Mouse (Mus musculus) cerebellum, postnatal 36 days (tissue): ENCODE measurements around the gene Plcb4.

ENCODE experiments used
- DNase-seq, 2 experiments: peaks; one replicate each; pipeline ENCODE4 v3.0.0; 2021 to 2022; ENCODE audit warnings: mixed read lengths in 2 of 2

Plcb4 gene

DNA sequence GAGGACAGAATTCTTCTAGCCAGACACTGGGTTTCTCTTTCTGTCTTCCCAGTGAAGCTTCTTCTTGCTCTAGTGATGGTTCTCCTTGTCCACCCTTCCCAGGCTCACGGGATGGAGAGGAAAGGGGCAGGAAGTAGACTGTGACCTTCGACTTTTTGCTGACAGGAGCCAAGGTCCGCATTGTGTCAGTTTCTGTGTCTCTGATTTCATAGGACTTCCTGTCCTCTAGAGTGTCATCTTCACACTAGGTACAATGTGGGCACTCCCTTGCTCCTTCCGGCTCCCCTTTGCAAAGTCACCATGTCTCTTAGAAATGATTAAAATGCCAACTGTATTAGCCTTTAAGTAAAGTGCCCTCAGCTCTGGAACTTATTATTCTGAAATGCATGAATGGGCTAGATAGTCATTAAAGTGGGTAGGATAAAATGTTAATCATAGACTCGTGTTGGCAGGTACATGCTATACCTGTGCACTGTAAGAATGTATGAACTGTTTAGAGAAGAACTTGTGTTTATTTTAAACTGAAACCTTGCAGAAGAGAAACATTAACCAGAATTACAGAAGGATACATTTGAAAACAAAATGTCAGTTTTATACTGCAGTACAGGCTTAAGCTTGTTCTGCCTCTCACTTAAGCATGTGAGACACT, 152.8 kb downstream of the Plcb4 start:
- DNase-seq: no peak

DNA sequence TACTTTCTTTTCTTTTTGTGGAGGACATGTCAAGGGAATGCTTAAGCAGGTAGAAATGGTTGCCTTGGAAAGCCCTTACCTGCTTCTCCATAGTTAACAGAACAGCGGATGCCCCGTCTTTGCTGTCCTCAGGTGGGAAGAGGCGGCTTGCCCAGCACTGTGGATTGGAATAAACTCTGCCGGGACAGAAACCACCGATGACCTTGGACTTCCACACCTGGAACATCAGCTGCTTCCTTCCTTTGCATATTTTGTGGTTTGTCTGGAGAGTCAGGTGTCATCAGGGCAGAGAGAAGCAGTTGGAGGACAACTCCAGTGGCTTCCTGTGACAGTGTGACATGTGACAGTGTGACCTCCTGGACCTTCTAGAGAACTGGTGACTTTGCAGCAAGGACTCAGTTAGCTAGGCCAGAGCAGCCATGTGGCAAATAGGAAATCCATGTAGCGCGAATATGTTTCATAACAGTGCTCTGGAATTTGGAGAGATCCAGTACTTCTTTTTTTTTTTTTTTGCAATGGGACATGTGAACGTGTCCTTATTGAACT, 154.0 kb downstream of the Plcb4 start:
- DNase-seq: no peak

DNA sequence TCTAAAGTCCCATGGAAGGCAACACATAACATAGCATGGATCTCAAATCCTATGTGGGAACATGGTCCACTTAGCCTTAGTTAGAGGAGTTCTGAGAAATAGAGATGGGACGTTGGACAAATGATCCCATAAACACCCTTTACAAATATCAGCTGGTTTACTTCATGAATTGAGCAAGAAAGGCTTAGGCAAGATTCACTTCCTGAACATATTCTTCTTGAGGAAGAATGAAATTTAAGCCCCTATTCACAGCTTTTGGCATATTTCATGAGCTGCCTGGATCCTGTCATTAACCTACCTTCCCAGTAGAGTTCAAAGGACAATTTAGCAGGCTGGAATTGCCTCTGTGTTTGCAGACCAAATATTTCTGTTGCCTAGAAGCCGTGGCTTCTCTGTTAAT, 161.9 kb downstream of the Plcb4 start:
- DNase-seq: no peak

DNA sequence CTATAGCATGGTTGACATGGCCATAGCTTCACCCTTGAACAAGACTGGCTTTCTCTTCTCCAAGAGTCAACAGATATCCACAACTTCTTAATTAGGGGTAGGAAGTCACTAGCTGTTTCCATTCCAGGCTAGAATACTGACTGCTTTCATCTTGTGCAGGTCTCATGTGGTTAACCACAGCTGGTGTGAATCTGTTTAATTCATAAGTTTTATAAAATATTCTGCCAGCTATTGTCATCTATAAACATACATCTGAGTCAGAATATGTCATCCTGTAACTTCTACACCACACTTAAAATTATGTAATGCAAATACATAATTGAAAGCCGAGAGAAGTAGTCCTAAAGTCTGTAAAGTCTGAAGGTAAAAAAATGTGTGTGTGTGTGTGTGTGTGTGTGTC, 164.9 kb downstream of the Plcb4 start:
- DNase-seq: no peak

DNA sequence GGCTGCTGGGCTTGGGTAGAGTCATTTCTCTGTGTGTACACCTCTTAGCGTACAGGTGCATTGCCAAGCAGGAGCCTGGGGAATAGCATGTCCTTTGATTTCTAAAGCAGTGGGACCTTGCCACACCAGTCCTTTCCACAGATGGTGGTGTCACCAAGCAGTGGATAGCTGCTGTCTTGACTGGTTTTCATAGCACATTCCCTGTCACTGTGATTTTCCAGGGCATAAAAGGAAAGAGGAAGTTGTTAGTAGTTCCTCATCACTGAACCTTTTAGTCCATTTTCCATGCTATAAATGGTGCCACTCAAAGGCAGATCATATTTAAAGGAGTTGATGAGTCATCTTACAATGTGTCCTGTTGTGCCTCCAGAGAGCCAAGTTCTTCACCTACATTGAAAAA, 165.9 kb downstream of the Plcb4 start:
- DNase-seq: no peak

DNA sequence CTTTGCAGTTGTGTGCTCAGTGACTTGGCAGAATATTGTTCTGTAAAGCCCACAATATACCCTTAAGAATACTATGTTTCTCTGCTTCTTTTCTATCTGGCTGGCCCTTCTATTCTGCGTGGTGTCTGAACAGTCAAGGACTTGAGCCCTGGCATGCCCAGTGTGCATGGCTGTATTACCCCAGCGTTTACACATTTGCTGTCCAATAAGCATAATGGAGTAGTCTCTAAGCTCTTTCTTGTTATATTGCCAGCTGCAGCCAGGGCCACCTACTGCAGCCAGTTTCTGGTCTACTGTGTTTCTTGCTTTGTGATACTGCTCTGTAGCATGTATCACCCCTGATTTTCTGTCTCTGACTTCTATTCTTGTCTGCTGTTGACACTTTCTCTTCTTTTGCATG, 166.8 kb downstream of the Plcb4 start:
- no peak for DNase-seq

DNA sequence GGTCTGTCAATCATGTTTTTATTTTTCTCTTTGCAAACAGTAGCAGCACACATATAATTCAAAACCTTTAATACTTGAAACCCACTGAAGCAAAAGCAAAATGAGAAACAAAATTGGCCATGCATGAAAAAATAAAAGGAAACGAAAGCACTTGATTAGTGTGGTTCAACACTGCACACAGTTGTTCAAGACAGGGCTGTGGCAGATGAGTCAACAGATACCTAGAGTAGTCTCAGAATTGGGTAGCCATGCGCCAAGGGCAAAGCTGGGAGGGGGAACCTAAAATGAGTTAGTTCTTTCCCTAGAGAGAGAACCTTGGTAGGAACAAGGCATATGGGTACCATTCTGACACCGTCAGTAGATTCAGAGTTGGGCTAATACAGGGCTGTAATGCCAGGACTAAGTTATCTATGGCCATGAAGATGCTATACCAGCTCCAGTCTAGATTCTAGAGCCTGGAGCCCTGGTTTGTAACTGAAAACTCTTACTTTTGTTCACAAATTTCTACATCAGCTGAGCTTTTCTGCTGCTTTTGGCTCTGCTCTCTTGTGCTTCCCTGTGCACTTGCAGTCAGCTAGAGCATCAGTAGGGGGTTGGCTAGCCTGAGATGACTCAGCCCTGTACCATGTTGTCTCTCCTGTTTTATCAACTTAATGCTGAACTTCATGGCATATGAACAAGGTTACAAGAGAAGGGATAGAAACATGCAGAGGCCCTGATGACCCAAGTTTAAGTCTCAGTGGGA, 168.0 kb downstream of the Plcb4 start:
- DNase-seq: peak; percentile 40 to 59

DNA sequence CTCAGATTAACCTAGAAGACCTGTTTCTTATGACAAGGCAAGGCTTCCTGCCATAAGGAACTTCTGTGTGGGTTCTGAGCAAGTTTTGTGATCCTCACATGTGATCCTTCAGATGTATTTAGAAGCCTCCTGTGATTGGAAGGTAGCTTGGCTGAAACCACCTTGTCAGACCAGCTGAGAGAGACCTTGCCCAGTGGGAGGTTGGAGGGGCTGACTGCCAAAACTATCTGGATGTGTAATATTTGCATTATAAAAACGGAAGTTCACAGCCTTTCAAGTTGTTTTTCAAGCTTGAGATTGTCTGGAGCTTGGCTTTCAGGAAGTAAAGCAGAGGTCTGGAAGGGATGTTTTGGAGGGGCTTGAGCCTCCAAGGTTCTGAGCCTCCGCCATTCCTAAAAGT, 169.6 kb downstream of the Plcb4 start:
- no peak for DNase-seq

DNA sequence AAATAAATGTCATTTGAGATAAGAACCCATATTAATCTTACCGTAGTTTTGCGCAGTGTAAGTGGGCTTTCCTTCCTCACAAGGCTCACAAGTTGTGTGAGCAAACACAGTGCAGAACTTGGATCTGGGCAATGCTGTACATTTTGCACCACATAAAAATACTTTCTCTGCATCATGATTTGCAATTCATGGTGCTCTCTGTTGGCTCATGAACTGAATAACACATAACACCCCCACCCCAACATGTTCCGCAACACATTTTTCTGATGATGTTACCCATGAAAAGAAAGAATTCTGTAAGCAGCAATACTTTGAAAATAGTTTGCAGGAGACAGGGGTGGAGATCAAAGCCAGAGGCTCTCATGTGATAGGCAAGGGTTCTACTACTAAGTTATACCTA, 174.9 kb downstream of the Plcb4 start:
- DNase-seq: no peak

DNA sequence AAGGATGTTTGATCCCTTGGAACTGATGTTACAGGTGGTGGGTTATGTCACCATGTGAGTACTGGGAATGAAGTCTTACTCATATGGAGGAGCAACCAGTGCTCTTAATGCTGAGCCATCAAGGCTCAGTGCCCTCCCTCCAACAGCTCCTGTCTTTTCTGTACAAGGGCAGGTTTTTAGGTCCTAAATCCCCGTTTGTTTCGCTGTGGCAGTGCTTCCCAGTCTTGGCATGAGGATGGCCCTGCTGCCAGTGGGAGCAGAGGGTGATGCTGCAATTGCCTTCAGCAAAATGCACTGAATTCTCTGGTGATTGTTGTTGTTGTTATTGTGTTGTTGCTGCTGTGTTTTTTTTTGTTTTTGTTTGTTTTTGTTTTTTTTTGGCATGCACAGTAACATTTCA, 175.6 kb downstream of the Plcb4 start:
- peak in 1 of 2 experiments; percentile 51 for DNase-seq

DNA sequence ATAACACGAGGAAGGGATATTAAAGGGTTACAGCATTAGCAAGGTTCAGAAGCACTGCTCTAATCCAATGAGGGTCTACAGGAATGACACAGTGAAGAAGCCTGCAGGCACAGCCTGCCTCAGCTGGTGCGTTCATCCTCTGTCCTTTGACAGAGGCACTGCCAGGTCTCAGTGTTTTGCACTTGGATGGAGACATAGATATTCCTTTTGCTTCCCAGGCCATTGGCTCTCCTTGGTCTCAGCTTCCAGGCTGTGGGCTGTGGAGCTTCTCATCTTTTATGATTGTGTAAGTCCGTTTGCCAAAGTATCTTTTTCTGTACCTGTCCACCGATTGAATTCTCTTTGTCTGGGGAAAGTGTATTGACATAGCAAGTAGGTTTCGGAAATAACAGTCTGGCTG, 177.1 kb downstream of the Plcb4 start:
- peak; percentile 34 to 51 for DNase-seq

DNA sequence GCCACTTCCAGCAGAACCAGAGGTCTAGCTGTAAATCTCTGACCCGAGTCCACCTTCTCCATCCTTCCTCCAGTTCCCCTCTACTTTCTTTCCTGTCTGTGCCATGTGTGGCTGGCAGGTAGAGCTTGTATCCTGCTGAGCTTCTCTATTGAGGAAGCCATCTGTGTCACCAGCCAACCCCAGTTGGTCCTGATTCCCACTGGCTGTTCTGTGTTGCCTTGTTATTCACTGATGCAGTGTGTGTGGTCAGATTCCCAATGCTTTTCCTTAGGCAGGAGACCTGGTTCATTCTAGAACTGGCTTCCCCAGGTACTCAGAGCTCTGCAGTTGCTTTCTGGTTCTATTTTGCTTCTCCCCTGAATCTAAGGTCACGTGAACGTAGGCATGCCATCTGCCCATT, 177.6 kb downstream of the Plcb4 start:
- peak; percentile 77 to 86 for DNase-seq

DNA sequence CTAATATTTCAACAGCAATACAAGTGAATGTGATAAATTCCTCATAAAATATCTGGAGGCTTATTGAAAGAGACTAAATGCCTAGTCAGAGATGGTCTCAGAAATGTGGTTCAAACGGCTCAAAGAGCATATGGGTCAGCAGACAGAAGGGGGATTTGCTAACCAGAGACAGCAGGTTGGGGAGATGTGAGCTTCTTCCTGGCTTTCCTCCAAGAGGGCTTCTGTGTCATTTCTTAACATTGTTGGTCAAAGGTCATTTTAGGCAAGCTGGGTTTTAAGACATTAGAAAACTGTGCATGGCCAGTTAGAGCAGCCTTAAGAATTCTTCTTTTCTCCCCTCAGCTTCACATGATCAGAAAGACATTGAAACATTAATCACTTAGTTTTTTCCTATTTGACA, 178.9 kb downstream of the Plcb4 start:
- DNase-seq: no peak

DNA sequence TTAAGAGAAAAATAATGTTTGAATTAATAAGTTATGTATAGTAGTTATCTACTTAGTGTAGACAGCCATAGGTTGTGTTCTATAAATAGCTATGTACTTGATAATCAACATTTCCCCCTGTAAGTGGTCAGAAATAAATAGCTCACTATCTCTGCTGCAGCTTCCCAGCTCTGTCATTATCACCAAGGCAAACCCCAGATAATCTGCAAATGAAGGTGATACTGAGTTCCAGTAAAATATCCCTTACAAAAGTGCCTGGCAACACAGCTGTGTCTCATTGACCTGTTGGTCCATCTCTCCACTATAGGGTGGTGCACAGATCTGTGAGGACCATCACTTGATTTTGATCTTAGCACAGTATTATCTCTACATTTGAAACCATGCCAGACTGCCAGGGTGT, 179.3 kb downstream of the Plcb4 start:
- DNase-seq: no peak

DNA sequence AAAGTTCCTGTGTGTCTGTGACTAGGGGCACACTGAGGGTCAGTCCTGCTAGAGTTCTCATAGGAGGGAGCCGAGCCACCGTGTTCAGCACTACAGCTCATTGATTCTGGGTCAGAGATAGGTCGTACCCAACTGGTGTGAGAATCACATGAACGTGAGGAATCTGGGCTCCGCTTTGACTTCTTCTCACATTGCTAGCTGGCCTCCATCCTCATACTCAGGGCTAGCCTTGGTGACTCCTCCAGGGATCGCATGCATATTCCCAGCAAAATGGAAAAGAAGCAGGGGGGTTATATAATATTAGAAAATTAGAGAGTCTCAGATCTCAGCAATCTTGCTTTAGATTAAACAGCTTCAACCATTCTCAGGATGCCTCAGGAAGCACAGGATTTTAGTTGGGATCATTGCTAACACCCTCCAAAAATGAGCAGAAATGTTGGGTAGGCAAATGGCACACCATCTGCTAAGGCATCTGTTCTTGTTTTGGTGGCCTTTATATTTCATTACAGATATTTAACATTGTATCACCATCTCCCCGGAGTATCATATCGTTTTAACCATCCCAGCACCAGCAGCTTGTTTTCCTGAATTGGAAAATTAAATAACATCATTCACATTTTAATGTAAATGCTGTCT, 180.0 kb downstream of the Plcb4 start:
- peak; percentile 82 to 94 for DNase-seq

DNA sequence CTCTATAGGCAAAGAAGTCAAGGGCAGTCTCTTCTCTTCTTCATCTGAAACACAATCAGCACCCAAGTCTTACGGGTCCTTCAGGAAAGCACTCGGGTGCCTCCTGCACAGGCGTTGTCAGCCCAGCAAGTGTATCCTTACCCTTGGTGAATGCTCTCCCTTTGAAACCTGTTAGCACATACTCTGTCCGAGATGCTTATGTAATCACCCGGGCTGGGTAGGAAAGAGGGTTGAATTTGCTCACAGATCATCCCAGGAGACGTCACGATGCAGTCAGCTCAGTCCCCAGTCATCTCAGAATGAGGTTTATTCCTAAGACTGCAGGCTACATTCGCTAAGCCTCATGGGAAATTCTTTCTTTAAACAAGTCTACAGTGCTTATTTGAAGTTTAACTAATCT, 184.9 kb downstream of the Plcb4 start:
- DNase-seq: no peak

DNA sequence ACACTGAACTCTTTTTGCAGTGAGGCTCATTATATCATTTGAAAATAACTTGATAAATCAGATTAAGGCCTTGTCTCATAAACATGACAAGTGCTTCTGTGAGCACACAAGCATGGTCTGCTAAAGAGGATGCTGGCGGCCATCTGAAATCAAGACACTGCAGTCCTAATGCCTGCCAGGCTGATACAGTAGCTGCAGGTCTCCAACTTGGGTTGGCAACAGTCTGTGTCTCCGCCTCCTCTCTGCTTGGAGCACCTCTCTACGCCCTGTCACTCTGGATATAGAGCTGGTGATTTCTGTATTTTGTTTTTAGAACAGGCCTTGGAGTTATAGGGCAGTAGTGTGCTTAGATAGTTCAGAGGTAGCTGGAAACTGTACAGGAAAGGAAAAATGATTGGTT, 188.1 kb downstream of the Plcb4 start:
- peak in 1 of 2 experiments; percentile 35 for DNase-seq

DNA sequence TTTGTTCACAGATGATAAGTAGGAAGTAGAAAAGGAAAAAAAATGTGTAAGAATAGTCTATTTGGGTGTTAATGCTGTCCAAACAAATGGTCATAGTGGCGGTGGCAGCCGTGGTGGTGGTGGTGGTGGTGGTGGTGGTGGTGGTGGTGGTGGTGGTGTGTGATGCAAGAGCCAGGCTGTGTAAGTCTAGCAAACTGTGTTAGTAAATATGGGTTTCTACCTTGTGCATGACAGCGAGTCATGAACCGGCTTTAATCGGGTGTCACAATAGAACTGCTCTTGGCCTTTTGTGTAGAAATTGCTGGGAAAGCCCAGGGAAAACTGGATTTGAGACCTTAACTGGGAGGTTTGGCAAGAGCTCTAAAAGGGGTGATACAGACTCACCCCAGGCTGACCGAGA, 188.9 kb downstream of the Plcb4 start:
- no peak for DNase-seq

DNA sequence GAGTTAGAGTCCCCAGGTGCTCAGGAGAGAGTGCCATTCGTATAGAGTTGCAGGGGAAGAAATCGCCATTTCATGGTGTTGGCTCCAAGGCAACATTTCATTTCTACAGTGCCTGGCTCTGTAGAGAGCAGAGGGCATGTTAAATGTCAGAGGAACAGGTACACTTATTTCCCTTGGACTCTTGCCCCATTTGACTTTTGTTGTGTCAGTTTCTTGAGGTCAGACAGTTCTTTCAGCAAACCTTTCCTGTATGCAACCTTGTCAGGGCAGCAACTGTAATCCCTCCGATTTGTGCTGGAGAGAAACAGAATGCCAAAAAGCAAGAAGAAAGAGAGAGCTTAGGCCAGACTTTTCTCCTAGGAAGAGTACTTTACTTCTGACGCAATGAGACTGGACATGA, 189.4 kb downstream of the Plcb4 start:
- no peak for DNase-seq

DNA sequence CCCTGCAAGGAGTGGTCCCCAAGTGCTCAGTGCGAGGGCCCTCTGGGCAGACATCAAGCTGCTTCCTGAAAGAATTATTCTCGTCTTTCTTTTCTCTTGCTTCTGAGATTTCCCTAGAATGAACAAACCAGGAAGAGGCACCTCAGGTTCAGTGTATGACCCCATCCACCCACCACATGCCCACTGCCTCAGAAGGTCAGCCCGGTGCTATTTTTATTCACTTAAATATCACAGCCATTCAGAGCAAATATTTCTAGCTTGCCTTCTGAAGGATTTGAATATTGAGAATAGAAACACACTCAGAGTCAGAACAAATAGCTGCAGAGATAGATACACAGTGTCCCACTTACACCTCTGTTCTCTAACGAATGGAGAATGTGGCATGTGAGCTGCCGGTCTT, 193.2 kb downstream of the Plcb4 start:
- no peak for DNase-seq

DNA sequence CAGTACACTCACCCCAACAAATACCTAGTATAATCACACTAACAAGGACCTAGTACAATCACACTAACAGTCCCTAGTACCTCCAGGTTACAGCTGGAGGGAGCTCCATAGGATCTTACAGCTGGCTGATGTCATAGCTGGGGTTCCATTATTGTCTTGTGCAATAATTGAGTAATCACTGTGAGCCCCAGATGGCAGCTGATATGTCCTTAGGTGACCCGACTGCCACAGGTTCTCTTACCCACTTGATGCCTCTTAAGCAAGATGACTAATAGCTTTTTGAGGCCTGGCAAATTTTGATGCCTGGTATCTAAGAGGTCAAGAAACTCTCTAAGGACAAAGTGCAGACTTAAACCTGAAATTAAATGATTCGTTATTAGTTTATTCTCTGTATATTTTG, 194.3 kb downstream of the Plcb4 start:
- no peak for DNase-seq

DNA sequence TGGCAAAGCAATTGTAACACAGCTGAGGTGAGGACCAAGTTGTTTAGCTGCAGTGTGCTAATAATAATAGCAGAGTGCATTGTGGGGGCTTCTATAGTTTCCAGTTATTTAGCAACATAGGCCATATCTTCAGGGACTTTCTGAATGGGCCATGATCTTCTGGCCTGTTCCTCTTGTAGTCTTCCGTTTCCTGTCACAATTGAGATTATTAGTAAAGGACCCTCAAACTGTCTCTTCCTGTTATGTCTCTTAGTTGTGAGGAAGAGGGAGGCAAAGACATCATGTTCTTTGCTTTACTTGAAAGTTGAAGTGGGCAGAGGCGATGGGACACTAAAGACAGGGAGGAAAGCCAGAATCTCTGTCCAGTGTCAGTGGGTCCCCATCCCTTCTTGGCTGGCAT, 195.2 kb downstream of the Plcb4 start:
- no peak for DNase-seq

DNA sequence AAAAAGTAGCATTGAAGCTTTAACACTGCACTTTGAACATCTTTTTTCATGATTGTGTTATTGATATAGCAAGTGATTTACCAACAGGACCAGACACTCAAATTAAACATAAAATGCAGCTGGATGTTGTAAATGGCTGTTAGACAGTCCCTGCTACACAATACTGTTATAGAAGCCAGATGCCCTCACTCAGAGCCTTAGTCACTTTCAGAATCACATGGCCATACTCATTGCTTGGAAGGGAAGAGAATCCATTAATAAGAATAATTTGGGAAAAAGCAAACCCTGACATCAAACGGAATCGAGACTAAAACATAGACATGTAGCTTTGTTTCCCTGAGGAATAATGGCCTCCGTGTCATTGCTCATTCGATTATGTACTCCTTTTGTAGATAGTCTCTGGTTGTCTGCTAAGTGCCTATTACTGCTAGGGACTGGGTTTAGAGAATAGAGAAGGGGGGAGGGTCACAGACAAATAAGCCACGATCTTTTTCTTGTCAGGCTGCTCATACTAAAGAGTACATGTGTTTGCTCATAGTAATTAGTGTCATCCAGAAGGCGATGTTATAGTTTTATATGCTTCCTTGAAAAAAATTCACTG, 197.2 kb downstream of the Plcb4 start:
- DNase-seq: no peak

DNA sequence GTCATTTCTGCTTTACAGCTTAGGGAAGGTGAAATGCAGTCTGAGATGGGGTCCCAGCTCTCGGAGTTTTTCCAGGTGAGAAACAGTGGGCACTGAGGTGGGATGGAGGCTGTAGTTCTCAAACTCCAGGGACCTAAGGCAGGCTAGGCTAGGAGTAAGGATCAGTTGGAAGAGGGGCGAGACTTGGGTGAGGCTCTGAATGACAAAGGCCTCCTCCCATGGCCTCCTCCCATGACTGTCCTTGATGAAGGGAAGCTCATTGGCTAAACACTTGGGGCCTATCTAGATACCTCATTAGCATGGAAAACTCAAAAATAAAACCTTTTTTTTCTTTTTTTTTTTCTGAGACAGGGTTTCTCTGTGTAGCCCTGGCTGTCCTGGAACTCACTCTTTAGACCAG, 198.0 kb downstream of the Plcb4 start:
- no peak for DNase-seq
